Mouse (Mus musculus) urinary bladder, postnatal 10 days (tissue): ENCODE measurements around the gene Smpdl3a.

ENCODE experiments used
- DNase-seq: peaks from one replicate; pipeline ENCODE4 v3.0.0; 2022; ENCODE audit warnings: low spot score

Gene Smpdl3a

DNA sequence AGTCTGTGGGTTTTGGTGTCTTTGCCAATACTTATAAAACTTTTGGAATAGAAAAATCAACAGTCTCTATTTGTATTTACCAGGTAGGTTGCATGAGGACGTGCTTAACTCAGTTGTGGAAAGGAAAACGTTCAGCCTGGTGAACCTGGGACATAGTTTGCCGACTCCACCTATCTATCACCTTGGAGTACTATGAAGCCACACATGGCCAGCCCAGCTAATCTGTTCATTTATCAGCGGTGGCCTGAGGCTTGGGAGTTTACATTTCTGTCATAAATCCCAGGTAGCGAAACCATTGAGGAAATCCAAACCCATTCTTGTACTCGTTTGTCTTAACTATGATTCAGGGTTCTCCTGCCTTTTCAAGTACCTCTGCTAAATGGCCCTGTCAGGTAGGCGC, at the start of gene Smpdl3a:
Gene Smpdl3a, plus strand, starts transcription at position 318 of the 400 bp plus-strand sequence.
- DNase-seq: no peak

GRCm38 (mm10) chr10:57745452-57745851, 48.7 kb upstream of the Smpdl3a start:
- no peak for DNase-seq

DNA sequence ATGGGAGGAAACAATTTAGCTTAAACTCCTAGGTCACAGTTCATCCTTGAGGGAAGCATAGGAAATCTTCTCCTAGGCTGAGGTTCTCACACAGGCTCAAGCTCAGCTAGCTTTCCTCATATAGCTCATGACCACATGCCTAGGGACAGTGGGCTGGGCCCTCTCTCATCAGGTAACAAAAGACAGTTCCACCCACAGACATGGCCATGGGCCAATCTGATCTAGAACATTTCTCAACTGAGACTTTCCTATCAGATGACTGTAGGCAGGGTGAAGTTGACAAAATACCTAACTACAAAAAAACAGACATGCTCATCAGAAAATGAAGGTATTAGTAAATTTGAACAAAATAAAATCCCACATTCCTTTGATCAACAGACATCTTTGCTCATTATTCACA, 47.0 kb upstream of the Smpdl3a start:
- DNase-seq: no peak

DNA sequence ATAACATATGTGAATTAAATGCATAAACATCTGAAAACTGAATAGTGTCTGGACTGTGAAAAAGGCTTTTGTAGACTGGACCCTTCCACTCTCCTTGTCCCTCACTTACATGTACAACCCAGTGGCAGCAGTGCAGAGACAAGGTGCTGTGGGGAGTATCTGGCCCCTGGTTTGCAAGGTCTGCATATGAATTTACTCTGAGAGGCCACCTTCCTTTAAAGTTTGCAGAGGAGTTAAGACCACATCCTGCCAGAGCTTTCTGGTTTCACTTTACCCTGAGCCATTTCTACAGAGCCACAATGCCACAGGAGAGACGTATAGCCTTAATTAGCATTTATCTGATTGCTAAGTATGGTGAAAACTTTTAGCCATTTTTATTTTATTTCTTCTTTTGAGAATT, 40.8 kb upstream of the Smpdl3a start:
- no peak for DNase-seq

- DNase-seq: no peak
Observed at GRCm38 (mm10) chr10:57755201-57755736, 38.9 kb upstream of the Smpdl3a start.

DNA sequence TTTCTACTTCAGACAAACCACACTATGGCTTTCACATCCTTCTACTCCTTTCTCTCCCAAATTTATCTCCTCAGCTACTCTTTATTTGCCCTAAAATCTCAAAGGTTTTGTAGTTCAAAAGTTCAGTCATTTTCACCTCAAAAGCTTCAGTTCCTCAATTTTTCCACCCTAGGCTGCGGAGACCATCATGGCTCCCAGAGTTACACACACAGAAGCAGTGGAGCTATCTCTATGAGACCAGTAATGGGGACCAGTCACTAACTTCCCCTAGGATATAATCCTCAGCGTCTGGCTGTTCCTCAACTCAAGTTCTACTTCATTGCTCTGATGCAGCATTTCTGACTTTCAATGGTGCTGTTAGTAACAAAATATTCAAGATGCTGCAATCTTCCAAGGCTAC, 35.1 kb upstream of the Smpdl3a start:
- DNase-seq: no peak

DNA sequence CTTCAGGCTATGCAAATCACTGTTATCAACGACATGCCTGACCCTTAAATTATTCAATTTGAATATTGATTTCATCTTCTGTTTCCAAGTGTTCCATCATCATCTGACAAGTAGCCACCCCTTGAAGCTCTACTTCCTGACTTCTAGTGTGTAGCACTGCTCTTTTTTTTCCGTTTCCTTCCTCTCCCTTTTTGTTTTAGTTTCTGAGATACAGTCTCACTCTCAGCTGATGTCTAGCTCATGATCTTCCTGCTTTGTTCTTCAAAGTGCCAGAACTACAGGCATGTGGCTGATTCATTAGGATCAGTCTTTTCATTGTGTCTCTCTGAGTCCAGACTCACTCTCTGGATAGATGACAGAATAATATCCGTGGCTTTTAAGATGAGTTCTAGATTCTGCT, 33.4 kb upstream of the Smpdl3a start:
- DNase-seq: no peak

DNA sequence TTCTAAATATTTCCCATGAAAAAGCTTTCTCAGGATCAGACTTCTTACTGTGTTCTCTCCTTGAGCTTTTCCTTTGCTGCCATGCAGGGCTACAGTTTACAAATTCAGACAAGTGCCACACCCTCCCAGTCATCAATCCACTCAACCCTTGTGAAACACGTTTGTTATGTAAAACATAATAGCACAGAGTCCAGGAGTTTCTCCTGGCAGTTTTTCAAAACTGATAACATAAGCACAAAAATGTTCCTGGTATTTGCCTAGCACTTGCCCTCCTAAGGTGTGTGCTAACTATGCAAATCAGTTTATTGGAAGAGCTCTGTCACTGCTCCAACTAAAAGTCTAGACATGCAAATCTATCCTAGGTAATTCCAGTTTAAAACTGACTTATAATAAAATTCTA, 31.1 kb upstream of the Smpdl3a start:
- DNase-seq: no peak

DNA sequence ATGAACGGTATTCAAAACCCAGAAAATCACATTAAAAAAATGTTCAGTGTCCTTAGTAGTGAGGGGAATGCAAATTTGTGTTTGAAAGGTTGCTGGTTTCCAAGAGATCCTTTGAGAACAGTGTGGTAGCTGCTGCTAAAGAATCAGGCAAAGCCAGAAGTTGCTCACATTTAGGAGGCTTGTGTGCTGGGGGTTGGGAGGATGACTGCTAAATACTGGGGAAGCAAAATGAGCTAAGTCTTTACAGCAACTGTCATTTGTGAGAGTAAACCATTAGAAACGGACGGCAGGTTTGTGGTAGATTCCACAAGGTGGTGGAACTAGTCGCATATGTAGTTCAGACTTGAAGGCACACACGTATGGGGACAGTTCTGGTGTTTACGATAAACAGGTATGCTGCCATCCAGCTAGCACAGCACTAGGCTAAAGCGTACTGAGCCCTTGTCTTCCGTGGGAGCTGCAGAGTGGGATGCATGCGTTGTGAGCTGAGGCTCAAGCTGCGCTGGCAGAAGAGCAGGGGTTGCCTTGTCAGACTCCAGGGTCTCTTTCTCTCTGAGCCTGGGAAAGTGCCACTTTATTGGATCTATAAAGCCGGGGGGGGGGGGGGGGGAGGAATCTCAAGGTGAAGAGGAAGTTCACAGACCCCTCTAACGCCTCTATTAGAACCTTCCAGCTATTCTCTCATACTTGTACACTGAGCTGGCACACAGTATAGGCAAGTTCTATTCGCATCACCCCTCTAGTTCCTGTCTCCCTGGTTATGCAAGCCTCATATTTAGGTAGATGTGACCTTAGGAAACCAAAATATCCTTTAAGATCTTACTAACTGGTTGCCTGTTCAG, 10.6 kb upstream of the Smpdl3a start:
- no peak for DNase-seq

GRCm38 (mm10) chr10:57784131-57784875, 9.8 kb upstream of the Smpdl3a start:
- DNase-seq: no peak

- DNase-seq: no peak
Observed at GRCm38 (mm10) chr10:57784876-57785150, 9.3 kb upstream of the Smpdl3a start, which contains the start of gene Fabp7. Gene Fabp7, plus strand, starts transcription at chr10:57784881.

GRCm38 (mm10) chr10:57785552-57785951, 8.6 kb upstream of the Smpdl3a start:
- DNase-seq: no peak

DNA sequence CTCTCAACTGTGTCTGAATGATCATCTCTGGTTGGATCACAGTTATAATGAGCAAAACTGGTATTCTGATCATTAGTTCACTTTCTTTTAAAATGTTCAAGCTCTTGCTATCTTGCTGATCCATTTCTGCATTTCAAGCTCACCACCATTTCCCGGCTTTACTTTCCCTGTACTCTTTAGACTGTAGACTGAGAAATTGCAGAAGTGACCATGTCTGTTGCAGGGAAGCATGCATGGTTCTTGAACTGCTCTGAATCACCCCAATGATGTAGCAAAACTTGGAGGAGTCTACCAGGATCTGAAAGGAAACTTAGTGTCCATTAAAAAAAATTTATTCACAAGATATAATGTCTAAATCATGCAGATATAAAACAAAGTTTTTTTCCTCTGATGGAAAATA, 1.2 kb upstream of the Smpdl3a start:
- DNase-seq: no peak

- no peak for DNase-seq
Observed at GRCm38 (mm10) chr10:57794491-57795461, 641 bp downstream of the Smpdl3a start.

DNA sequence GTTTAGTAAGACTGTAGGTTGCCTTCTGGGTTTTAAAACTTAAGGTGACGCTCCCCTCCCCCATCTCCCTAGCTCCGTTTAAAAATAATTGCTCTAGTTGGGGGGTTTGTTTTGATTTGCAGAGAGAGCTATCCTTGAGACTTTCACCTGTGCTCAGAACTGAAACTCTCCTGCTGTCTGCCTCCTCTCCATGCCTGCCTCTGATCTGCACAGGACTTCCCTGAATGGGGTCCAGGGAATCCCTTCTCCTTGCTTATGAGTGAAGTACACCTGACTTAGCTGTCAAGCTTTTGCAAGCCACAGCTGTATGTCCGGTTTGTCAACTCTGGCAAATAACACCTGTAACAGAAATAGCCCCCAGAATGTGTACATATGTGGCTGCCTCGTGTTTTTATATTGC, 1.4 kb downstream of the Smpdl3a start:
- no peak for DNase-seq

DNA sequence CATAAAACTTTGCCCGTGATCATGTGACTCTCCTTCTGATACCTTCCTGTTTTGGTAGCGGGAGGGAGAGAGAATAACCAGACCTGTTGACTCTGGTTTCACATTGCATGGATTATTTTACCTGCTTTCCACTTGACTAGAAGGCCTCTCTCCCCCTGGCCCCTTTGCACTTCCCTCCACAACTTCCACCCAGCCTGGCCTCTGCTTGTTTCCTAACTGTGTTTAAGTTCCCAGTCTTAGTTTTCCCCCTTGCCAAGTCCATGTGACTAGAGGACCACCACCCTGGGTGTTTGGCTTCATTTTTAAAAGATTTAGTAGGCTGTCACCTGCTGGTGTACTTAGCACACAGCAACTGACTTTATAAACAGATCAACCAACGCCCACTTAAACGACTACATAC, 1.9 kb downstream of the Smpdl3a start:
- no peak for DNase-seq

GRCm38 (mm10) chr10:57799486-57799885, 5.4 kb downstream of the Smpdl3a start:
- DNase-seq: no peak

- DNase-seq: no peak
Observed at GRCm38 (mm10) chr10:57807754-57808153, 13.6 kb downstream of the Smpdl3a start.

GRCm38 (mm10) chr10:57812161-57812856, 18.2 kb downstream of the Smpdl3a start:
- DNase-seq: no peak

GRCm38 (mm10) chr10:57814295-57814694, 20.2 kb downstream of the Smpdl3a start:
- no peak for DNase-seq

DNA sequence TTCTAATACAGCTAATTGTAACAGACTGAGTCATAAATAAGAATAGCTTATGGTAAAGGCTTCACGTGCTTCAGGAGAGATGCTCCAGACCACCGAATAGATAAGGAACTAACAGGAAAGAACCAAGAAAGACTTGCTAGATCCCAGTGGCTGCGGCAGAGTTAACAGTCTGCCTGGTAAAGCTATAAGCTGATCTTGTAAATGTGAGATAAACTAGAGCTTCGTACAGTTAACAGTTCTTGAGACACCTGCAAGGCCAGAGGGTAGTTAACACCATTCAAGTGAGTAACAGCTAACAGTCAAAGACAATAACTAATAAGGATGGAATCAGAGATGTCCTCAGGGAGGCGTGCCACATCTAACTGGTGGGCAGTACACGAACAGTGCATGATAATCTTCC, 21.7 kb downstream of the Smpdl3a start:
- no peak for DNase-seq

- no peak for DNase-seq
Observed at GRCm38 (mm10) chr10:57819209-57819608, 25.1 kb downstream of the Smpdl3a start.
